Mouse (Mus musculus): ENCODE measurements around the gene Apol7a. TPM values are rescaled to one million over a fixed set of nuclear protein-coding genes. Genes with fewer than 3 reads are reported as not detected.
"Not testable (repeated sequence)": the region's sequence is repeated elsewhere in the genome, so short reads cannot be mapped to it uniquely, and the experiment has no call there.

Gene Apol7a
- total and polyA plus RNA-seq, 2 experiments from 2014 or later = not detected

- H3K4me2 ChIP-seq (ENCODE audit: low read depth, low read length); H3K36me3 ChIP-seq (ENCODE audit: insufficient read depth, low read length); H3K9me3 ChIP-seq (ENCODE audit: low read length); DNase-seq (ENCODE audit: low spot score); H3K27ac ChIP-seq; H3K27me3 ChIP-seq (ENCODE audit: insufficient read depth, low read length); H3K4me3 ChIP-seq (ENCODE audit: low read length); H3K9ac ChIP-seq (replicated peaks; ENCODE audit: low read length); ATAC-seq; H3K4me1 ChIP-seq (ENCODE audit: insufficient read depth, low read length): not testable (repeated sequence)
- TF ChIP-seq CTCF (IDR thresholded peaks at IDR 0.05; ENCODE audit: low read depth) = peak; percentile 50
- WGBS = 34% methylated on average over 4 of the region's 4 CpGs
These were observed 13.8 kb upstream of the Apol7a start for GRCm38 (mm10) chr15:77412695-77413094.

- H3K4me3 ChIP-seq (ENCODE audit: low read length); H3K4me2 ChIP-seq (ENCODE audit: low read depth, low read length); H3K4me1 ChIP-seq (ENCODE audit: insufficient read depth, low read length); H3K9ac ChIP-seq (replicated peaks; ENCODE audit: low read length); H3K36me3 ChIP-seq (ENCODE audit: insufficient read depth, low read length); H3K9me3 ChIP-seq (ENCODE audit: low read length); H3K27ac ChIP-seq; DNase-seq (ENCODE audit: low spot score); H3K27me3 ChIP-seq (ENCODE audit: insufficient read depth, low read length); ATAC-seq: not testable (repeated sequence)
- 71% methylated on average over 1 of the region's 4 CpGs for WGBS
These were observed 12.1 kb upstream of the Apol7a start, which contains the start of gene Apol9a for GRCm38 (mm10) chr15:77411035-77411434. Apol9a (minus strand) TSS chr15:77411135.

GRCm38 (mm10) chr15:77406370-77406769, 7.5 kb upstream of the Apol7a start:
- not testable (repeated sequence) for H3K4me1 ChIP-seq (ENCODE audit: insufficient read depth, low read length); H3K36me3 ChIP-seq (ENCODE audit: insufficient read depth, low read length); H3K4me3 ChIP-seq (ENCODE audit: low read length); H3K4me2 ChIP-seq (ENCODE audit: low read depth, low read length); H3K9ac ChIP-seq (replicated peaks; ENCODE audit: low read length); H3K27me3 ChIP-seq (ENCODE audit: insufficient read depth, low read length); H3K9me3 ChIP-seq (ENCODE audit: low read length); H3K27ac ChIP-seq
- 64% methylated on average over 10 of the region's 10 CpGs for WGBS
- 0 out of 2 replicates have a peak, but pooled peaks have one; percentile 47 for ATAC-seq
- peak; percentile 29 for DNase-seq (ENCODE audit: low spot score)

- not testable (repeated sequence) for H3K4me2 ChIP-seq (ENCODE audit: low read depth, low read length); ATAC-seq; DNase-seq (ENCODE audit: low spot score); H3K36me3 ChIP-seq (ENCODE audit: insufficient read depth, low read length); H3K9ac ChIP-seq (replicated peaks; ENCODE audit: low read length); H3K9me3 ChIP-seq (ENCODE audit: low read length); H3K4me1 ChIP-seq (ENCODE audit: insufficient read depth, low read length); H3K4me3 ChIP-seq (ENCODE audit: low read length); H3K27ac ChIP-seq; H3K27me3 ChIP-seq (ENCODE audit: insufficient read depth, low read length)
- 72% methylated on average over 11 of the region's 11 CpGs for WGBS
These were observed 1.3 kb downstream of the Apol7a start for GRCm38 (mm10) chr15:77397450-77398132.

- not testable (repeated sequence) for H3K36me3 ChIP-seq (ENCODE audit: insufficient read depth, low read length); H3K4me1 ChIP-seq (ENCODE audit: insufficient read depth, low read length); DNase-seq (ENCODE audit: low spot score); H3K27me3 ChIP-seq (ENCODE audit: insufficient read depth, low read length); H3K4me3 ChIP-seq (ENCODE audit: low read length); ATAC-seq; H3K9me3 ChIP-seq (ENCODE audit: low read length); H3K9ac ChIP-seq (replicated peaks; ENCODE audit: low read length); H3K27ac ChIP-seq; H3K4me2 ChIP-seq (ENCODE audit: low read depth, low read length)
- WGBS = 70% methylated on average over 3 of the region's 3 CpGs
These were observed 5.1 kb downstream of the Apol7a start for GRCm38 (mm10) chr15:77393832-77394231.

GRCm38 (mm10) chr15:77387462-77387861, 11.4 kb downstream of the Apol7a start:
- Histone ChIP-seq H3K4me1 (ENCODE audit: insufficient read depth, low read length) (no peaks in the 10 kb centered on the region), H3K4me2 (ENCODE audit: low read depth, low read length) (no peak overlapping the region), H3K27ac (no peak overlapping the region), H3K36me3 (ENCODE audit: insufficient read depth, low read length) (no peaks in the 10 kb centered on the region), H3K27me3 (ENCODE audit: insufficient read depth, low read length) (no peaks in the 10 kb centered on the region), H3K9me3 (ENCODE audit: low read length) (no peaks in the 10 kb centered on the region), H3K4me3 (ENCODE audit: low read length) (no peak overlapping the region), H3K9ac (replicated peaks; ENCODE audit: low read length) (no peak overlapping the region)
- ATAC-seq = no peak
- no peak for TF ChIP-seq CTCF (IDR thresholded peaks at IDR 0.05; ENCODE audit: low read depth)
- WGBS = 95% methylated on average over 2 of the region's 2 CpGs
- DNase-seq (ENCODE audit: low spot score) = no peak

- no peaks in the 10 kb centered on the region for H3K36me3 ChIP-seq (ENCODE audit: insufficient read depth, low read length)
- no peaks in the 10 kb centered on the region for H3K27me3 ChIP-seq (ENCODE audit: insufficient read depth, low read length)
- no peak for ATAC-seq
- WGBS = 88% methylated on average over 7 of the region's 7 CpGs
- H3K4me3 ChIP-seq (ENCODE audit: low read length) = no peak overlapping the region
- no peaks in the 10 kb centered on the region for H3K9me3 ChIP-seq (ENCODE audit: low read length)
- H3K4me1 ChIP-seq (ENCODE audit: insufficient read depth, low read length) = no peaks in the 10 kb centered on the region
- no peak overlapping the region for H3K27ac ChIP-seq
- no peak overlapping the region for H3K4me2 ChIP-seq (ENCODE audit: low read depth, low read length)
- no peak overlapping the region for H3K9ac ChIP-seq (replicated peaks; ENCODE audit: low read length)
- no peak for TF ChIP-seq CTCF (IDR thresholded peaks at IDR 0.05; ENCODE audit: low read depth)
- DNase-seq (ENCODE audit: low spot score) = no peak
These were observed 14.4 kb downstream of the Apol7a start for GRCm38 (mm10) chr15:77384340-77385030.
